Mouse (Mus musculus) hindlimb bud, embryonic 11.5 days (tissue): ENCODE results near the gene Map3k14.
"Not testable (repeated sequence)": the region's sequence is repeated elsewhere in the genome, so short reads cannot be mapped to it uniquely, and the experiment has no call there.

Experiments used
- DNase-seq: peaks from one replicate; pipeline ENCODE4 v3.0.0-alpha.2; 2012; ENCODE audit warnings: low read depth, low spot score; ENCODE audit errors: extremely low spot score

Map3k14 gene

GRCm38 (mm10) chr11:103247504-103248177 is 19.6 kb downstream of the Map3k14 start:
- DNase-seq: no peak

GRCm38 (mm10) chr11:103246731-103247290 is 20.5 kb downstream of the Map3k14 start:
- DNase-seq: no peak

GRCm38 (mm10) chr11:103246081-103246730 is 21.1 kb downstream of the Map3k14 start:
- DNase-seq: no peak

- DNase-seq: no peak
Measured at GRCm38 (mm10) chr11:103244856-103245255, 22.4 kb downstream of the Map3k14 start.

- DNase-seq: no peak
Measured at GRCm38 (mm10) chr11:103240740-103241139, 26.5 kb downstream of the Map3k14 start.

GRCm38 (mm10) chr11:103237757-103238156 is 29.5 kb downstream of the Map3k14 start:
- no peak for DNase-seq

GRCm38 (mm10) chr11:103236903-103237302 is 30.4 kb downstream of the Map3k14 start:
- no peak for DNase-seq

GRCm38 (mm10) chr11:103236431-103236830 is 30.8 kb downstream of the Map3k14 start:
- no peak for DNase-seq

GRCm38 (mm10) chr11:103235702-103236101 is 31.6 kb downstream of the Map3k14 start:
- DNase-seq: no peak

- no peak for DNase-seq
Measured at GRCm38 (mm10) chr11:103234447-103234846, 32.8 kb downstream of the Map3k14 start.

- DNase-seq: peak; percentile 35
Measured at GRCm38 (mm10) chr11:103232966-103233365, 34.3 kb downstream of the Map3k14 start.

GRCm38 (mm10) chr11:103231367-103231766 is 35.9 kb downstream of the Map3k14 start:
- no peak for DNase-seq

- DNase-seq: no peak
Measured at GRCm38 (mm10) chr11:103230626-103231025, 36.6 kb downstream of the Map3k14 start.

- no peak for DNase-seq
Measured at GRCm38 (mm10) chr11:103229608-103230007, 37.7 kb downstream of the Map3k14 start.

- no peak for DNase-seq
Measured at GRCm38 (mm10) chr11:103223951-103224456, 43.3 kb downstream of the Map3k14 start.

- no peak for DNase-seq
Measured at GRCm38 (mm10) chr11:103223444-103223843, 43.8 kb downstream of the Map3k14 start.

GRCm38 (mm10) chr11:103222718-103223117 is 44.6 kb downstream of the Map3k14 start:
- not testable (repeated sequence) for DNase-seq

- DNase-seq: no peak
Measured at GRCm38 (mm10) chr11:103221437-103221836, 45.8 kb downstream of the Map3k14 start.

- DNase-seq: no peak
Measured at GRCm38 (mm10) chr11:103219995-103220394, 47.3 kb downstream of the Map3k14 start.

GRCm38 (mm10) chr11:103219259-103219658 is 48.0 kb downstream of the Map3k14 start:
- no peak for DNase-seq

- DNase-seq: no peak
Measured at GRCm38 (mm10) chr11:103218517-103218901, 48.8 kb downstream of the Map3k14 start.
